Comparison of ENCODE assay signal across 10 mouse cellular contexts in the genomic region with DNA sequence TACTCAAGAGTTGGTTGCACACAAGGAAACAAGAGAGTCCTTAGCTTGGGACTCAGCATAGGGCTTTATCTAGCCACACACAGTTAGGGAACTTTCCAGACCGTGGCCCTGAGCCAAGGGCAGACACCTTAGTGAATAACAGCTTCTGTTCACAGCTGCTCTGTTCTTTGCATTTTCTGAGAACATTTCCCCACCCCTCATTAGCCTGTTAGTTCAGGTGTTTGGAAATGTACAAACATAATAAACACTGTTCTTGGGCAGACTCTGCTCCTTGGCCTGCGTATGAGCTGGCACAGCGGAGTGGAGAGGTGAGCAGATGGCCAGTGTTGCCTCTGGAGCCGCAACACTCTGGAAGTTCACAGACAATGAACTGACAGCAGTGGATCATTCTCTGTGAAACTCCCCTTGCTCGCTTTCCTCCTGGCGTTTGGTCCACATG.
DNase-seq lines count a peak whose midpoint lies in the region; ATAC-seq lines count a peak whose summit lies in the region.
"Had no signal": no experiment of that assay in that cellular context is flagged by ENCODE, and none has a peak within 500 bp of the region (broad histone marks: within the 10 kb centered on the region; RNA-seq: fewer than 3 reads in every experiment).

No protein-coding gene starts in this region.

- 0 out of 2 replicates have a peak, but pooled peaks cover 14% of the 10 kb centered on the region for H3K36me3 ChIP-seq in hindbrain, embryonic 13.5 days
- H3K36me3 ChIP-seq in hindbrain, embryonic 12.5 days = peaks cover 8% of the 10 kb centered on the region; the same call in 1 of the 2 replicates
- H3K36me3 ChIP-seq in heart, embryonic 12.5 days = peaks cover 15% of the 10 kb centered on the region
- H3K36me3 ChIP-seq in lung, embryonic 15.5 days = no peaks in the 10 kb centered on the region

- intact Hi-C loops in left cerebral cortex, postnatal 14 days (cut with DNase I) = no loop called here

- H3K4me1 ChIP-seq in hindbrain, embryonic 13.5 days (replicated peaks) = peaks cover 11% of the 10 kb centered on the region
- 0 out of 2 replicates have a peak, but pooled peaks cover 3% of the 10 kb centered on the region for H3K4me1 ChIP-seq in hindbrain, embryonic 12.5 days
- peaks cover 30% of the 10 kb centered on the region for H3K4me1 ChIP-seq in heart, embryonic 12.5 days (replicated peaks)
- H3K4me1 ChIP-seq in lung, embryonic 15.5 days = peaks cover 9% of the 10 kb centered on the region; the same call in 1 of the 2 replicates
- H3K4me1 ChIP-seq: embryonic facial prominence, embryonic 15.5 days had no signal

- no peak overlapping the region for H3K4me3 ChIP-seq in hindbrain, embryonic 13.5 days
- no peak overlapping the region for H3K4me3 ChIP-seq in hindbrain, embryonic 12.5 days
- H3K4me3 ChIP-seq in heart, embryonic 12.5 days = no peak overlapping the region
- H3K4me3 ChIP-seq in lung, embryonic 15.5 days = no peak overlapping the region
- H3K4me3 ChIP-seq: embryonic facial prominence, embryonic 15.5 days had no signal

- H3K9ac ChIP-seq in hindbrain, embryonic 13.5 days = no peak overlapping the region
- H3K9ac ChIP-seq in hindbrain, embryonic 12.5 days = no peak overlapping the region
- no peak overlapping the region for H3K9ac ChIP-seq in heart, embryonic 12.5 days
- no peak overlapping the region for H3K9ac ChIP-seq in lung, embryonic 15.5 days
- H3K9ac ChIP-seq: embryonic facial prominence, embryonic 15.5 days had no signal

- peak overlapping the region; percentile 35; the same call in 1 of the 2 replicates for H3K27ac ChIP-seq in hindbrain, embryonic 13.5 days
- no peak overlapping the region for H3K27ac ChIP-seq in hindbrain, embryonic 12.5 days
- H3K27ac ChIP-seq in heart, embryonic 12.5 days (ENCODE audit: poor library complexity, severe bottlenecking) = peak overlapping the region; percentile 64
- H3K27ac ChIP-seq in lung, embryonic 15.5 days = 0 out of 2 replicates have a peak overlapping the region, but pooled peaks have one; percentile 27
- H3K27ac ChIP-seq: embryonic facial prominence, embryonic 15.5 days; macrophage had no signal

- no peaks in the 10 kb centered on the region for H3K9me3 ChIP-seq in hindbrain, embryonic 13.5 days
- H3K9me3 ChIP-seq in hindbrain, embryonic 12.5 days (replicated peaks) = no peaks in the 10 kb centered on the region
- H3K9me3 ChIP-seq in heart, embryonic 12.5 days (replicated peaks) = no peaks in the 10 kb centered on the region
- no peaks in the 10 kb centered on the region for H3K9me3 ChIP-seq in lung, embryonic 15.5 days
- H3K9me3 ChIP-seq: embryonic facial prominence, embryonic 15.5 days had no signal

- DNase-seq in c-Kit-positive CD71-positive TER-119-positive erythroid progenitor cells, embryonic 14.5 days (ENCODE audit: low spot score) = peak; percentile 7
- DNase-seq in urinary bladder, adult 18-20 months (ENCODE audit: low spot score in 2 of 2) = no peak
- DNase-seq in left cerebral cortex, postnatal 14 days (ENCODE audit: low spot score in 2 of 2) = no peak
- DNase-seq in adrenal gland, postnatal 4 days (ENCODE audit: low spot score in 2 of 2) = no peak

- no peak for ATAC-seq in hindbrain, embryonic 13.5 days (ENCODE audit: low FRiP score)
- ATAC-seq in hindbrain, embryonic 12.5 days (ENCODE audit: low FRiP score) = no peak
- ATAC-seq in heart, embryonic 12.5 days (ENCODE audit: insufficient number of reproducible peaks, low FRiP score) = peak; percentile 68; the same call in 1 of the 2 replicates
- 0 out of 2 replicates have a peak, but pooled peaks have one; percentile 42 for ATAC-seq in lung, embryonic 15.5 days (ENCODE audit: borderline replicate concordance, extremely low read depth, low FRiP score, low TSS enrichment)

- H3K4me2 ChIP-seq in hindbrain, embryonic 13.5 days = no peak overlapping the region
- no peak overlapping the region for H3K4me2 ChIP-seq in hindbrain, embryonic 12.5 days (replicated peaks)
- H3K4me2 ChIP-seq in heart, embryonic 12.5 days = no peak overlapping the region
- no peak overlapping the region for H3K4me2 ChIP-seq in lung, embryonic 15.5 days
- H3K4me2 ChIP-seq: embryonic facial prominence, embryonic 15.5 days had no signal

- H3K27me3 ChIP-seq in hindbrain, embryonic 13.5 days = no peaks in the 10 kb centered on the region
- H3K27me3 ChIP-seq in hindbrain, embryonic 12.5 days = no peaks in the 10 kb centered on the region
- no peaks in the 10 kb centered on the region for H3K27me3 ChIP-seq in heart, embryonic 12.5 days (replicated peaks)
- H3K27me3 ChIP-seq in lung, embryonic 15.5 days = no peaks in the 10 kb centered on the region
- H3K27me3 ChIP-seq: embryonic facial prominence, embryonic 15.5 days had no signal

- 71% methylated on average over 6 of the region's 6 CpGs for WGBS in hindbrain, embryonic 13.5 days
- 73% methylated on average over 6 of the region's 6 CpGs for WGBS in hindbrain, embryonic 12.5 days
- WGBS in heart, embryonic 12.5 days = 57% methylated on average over 6 of the region's 6 CpGs
- WGBS in lung, embryonic 15.5 days = 59% methylated on average over 6 of the region's 6 CpGs

Comparison
In these comparisons a context has a peak if more than half of its experiments do, and no peak if none do; other contexts are left out.
1. ATAC-seq: peak in heart, embryonic 12.5 days (single experiment) and lung, embryonic 15.5 days (single experiment); none in hindbrain, embryonic 13.5 days (single experiment) and hindbrain, embryonic 12.5 days (single experiment).